Mouse (Mus musculus): ENCODE measurements around the gene Cep97.

GRCm38 (mm10) chr16:55951679-55952327 is 17.1 kb upstream of the Cep97 start:
- TF ChIP-seq CTCF (IDR thresholded peaks at IDR 0.05; ENCODE audit: borderline replicate concordance, extremely low read depth, insufficient read depth, insufficient read length) (no peak), POLR2A (IDR thresholded peaks at IDR 0.05; ENCODE audit: borderline replicate concordance, extremely low read depth, insufficient read depth, insufficient read length, poor library complexity, severe bottlenecking) (no peak)

Data from brain, embryonic 14.5 days (tissue).